Mouse (Mus musculus) myocyte (in vitro differentiated cells): Measurements from ENCODE around the gene Ddah1. TPM values are rescaled to one million over a fixed set of nuclear protein-coding genes. Genes with fewer than 3 reads are reported as not detected.
A peak's percentile ranks its signal among the peaks of the same experiment; 100 is the strongest.

Source experiments
- H3K27me3 ChIP-seq: one replicate; pipeline ENCODE4 v1.6.1; 2011; ENCODE audit not compliant: control insufficient read depth, insufficient read depth, insufficient read length
- H3K36me3 ChIP-seq: one replicate; pipeline ENCODE4 v1.6.1; 2011; ENCODE audit not compliant: control insufficient read depth, insufficient read depth
- H3K4me2 ChIP-seq: one replicate; pipeline ENCODE4 v1.6.1; 2011; ENCODE audit warnings: low read depth, control low read depth
- H3K4me3 ChIP-seq: one replicate; pipeline ENCODE4 v1.5.1; 2011; ENCODE audit warnings: mild to moderate bottlenecking, control low read depth, moderate library complexity
- H3K79me2 ChIP-seq: one replicate; pipeline ENCODE4 v1.6.1; 2011; ENCODE audit not compliant: control insufficient read depth, insufficient read depth
- H3ac ChIP-seq: one replicate; pipeline ENCODE4 v1.6.1; 2011; ENCODE audit not compliant: control insufficient read depth, insufficient read length
- CEBPB ChIP-seq: IDR thresholded peaks from 2 replicates; pipeline ENCODE4 v1.6.1; 2011; ENCODE audit warnings: mild to moderate bottlenecking, moderate library complexity; ENCODE audit not compliant: poor library complexity, insufficient read depth, severe bottlenecking
- E2F4 ChIP-seq: IDR thresholded peaks from one replicate; pipeline ENCODE4 v1.6.1; 2011; ENCODE audit warnings: mild to moderate bottlenecking, control low read depth, moderate library complexity; ENCODE audit not compliant: insufficient read depth
- MAX ChIP-seq: IDR thresholded peaks from one replicate; pipeline ENCODE4 v1.6.1; 2011; ENCODE audit warnings: low read depth, mild to moderate bottlenecking, control low read depth
- MYOD1 ChIP-seq, 3 experiments: IDR thresholded peaks; one replicate each; pipeline ENCODE4 v1.6.1; 2011; ENCODE audit warnings: control low read depth in 2 of 3, low read depth in 2 of 3, mild to moderate bottlenecking in 2 of 3, moderate library complexity in 1 of 3; ENCODE audit not compliant: insufficient read length in 2 of 3, control insufficient read depth in 1 of 3
- MYOG ChIP-seq, 3 experiments: IDR thresholded peaks; one replicate each; pipeline ENCODE4 v1.6.1; 2011; ENCODE audit warnings: control low read depth in 2 of 3, low read depth in 2 of 3, mild to moderate bottlenecking in 2 of 3; ENCODE audit not compliant: insufficient read length in 2 of 3, control insufficient read depth in 1 of 3, insufficient read depth in 1 of 3
- POLR2A ChIP-seq: IDR thresholded peaks from one replicate; pipeline ENCODE4 v1.6.1; 2011; ENCODE audit warnings: low read depth, mild to moderate bottlenecking, control low read depth, moderate library complexity; ENCODE audit not compliant: insufficient read length
- POLR2AphosphoS2 ChIP-seq: IDR thresholded peaks from one replicate; pipeline ENCODE4 v1.6.1; 2011; ENCODE audit warnings: low read depth, control low read depth; ENCODE audit not compliant: insufficient read length
- REST ChIP-seq: IDR thresholded peaks from one replicate; pipeline ENCODE4 v1.6.1; 2011; ENCODE audit warnings: mild to moderate bottlenecking, control low read depth, moderate library complexity; ENCODE audit not compliant: insufficient read depth, insufficient read length
- SRF ChIP-seq: IDR thresholded peaks from one replicate; pipeline ENCODE4 v1.6.1; 2011; ENCODE audit warnings: low read depth; ENCODE audit not compliant: control insufficient read depth, insufficient read length
- TCF12 ChIP-seq: IDR thresholded peaks from one replicate; pipeline ENCODE4 v1.6.1; 2011; ENCODE audit warnings: mild to moderate bottlenecking, control low read depth; ENCODE audit not compliant: poor library complexity, insufficient read depth, severe bottlenecking
- TCF3 ChIP-seq: IDR thresholded peaks from one replicate; pipeline ENCODE4 v1.6.1; 2011; ENCODE audit warnings: low read depth, control low read depth; ENCODE audit not compliant: insufficient read length
- USF1 ChIP-seq: IDR thresholded peaks from one replicate; pipeline ENCODE4 v1.6.1; 2011; ENCODE audit warnings: low read depth, mild to moderate bottlenecking, control low read depth, moderate library complexity
- polyA plus RNA-seq: library from polyadenylated mRNA; unstranded; fragments of >200 nt; fragmentation: generic; extraction: Trizol; gene quantifications from one replicate; pipeline ENCODE4 v1.2.1, GENCODE M21; 2012; ENCODE audit warnings: missing spikeins

Ddah1 gene
- polyA plus RNA-seq, 1 experiment, result 7.4 TPM

DNA sequence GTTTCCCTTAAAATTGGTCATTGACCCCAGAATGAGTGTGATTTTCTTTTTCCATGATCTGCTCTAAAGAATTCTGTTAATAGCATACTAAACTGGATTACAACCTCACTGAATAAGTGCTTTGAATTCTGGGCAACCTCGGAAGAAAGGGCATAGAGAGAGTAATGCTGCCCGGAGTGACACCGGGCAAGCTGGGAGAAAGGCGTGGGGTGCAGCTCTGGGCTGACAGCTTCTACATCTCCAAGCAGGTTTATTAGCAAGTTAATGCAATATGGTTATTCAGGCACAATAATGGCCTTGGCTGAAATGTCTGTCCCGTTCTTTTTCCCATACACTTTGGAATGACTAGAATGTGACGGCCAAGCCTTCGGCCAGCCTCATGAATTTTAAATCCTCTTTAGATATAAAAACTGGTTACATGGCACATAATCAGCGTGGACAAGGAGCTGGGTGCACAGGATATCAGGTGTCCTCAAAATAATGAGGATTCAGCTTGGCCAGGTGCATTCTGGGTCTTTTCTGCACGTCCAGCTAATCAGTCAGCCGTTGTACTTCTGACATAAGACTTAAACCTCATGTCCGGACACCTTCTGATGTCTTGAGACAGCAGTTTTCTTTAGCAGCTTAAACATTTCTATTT is 67.1 kb downstream of the Ddah1 start:
- Histone ChIP-seq H3K27me3 (no peaks in the 10 kb centered on the region), H3K4me3 (no peak overlapping the region), H3ac (no peak overlapping the region), H3K4me2 (no peak overlapping the region), H3K79me2 (no peaks in the 10 kb centered on the region), H3K36me3 (no peaks in the 10 kb centered on the region)
- no peak for TF ChIP-seq POLR2AphosphoS2
- TF ChIP-seq TCF3, result no peak
- TF ChIP-seq CEBPB, result no peak
- TF ChIP-seq REST, result no peak
- TF ChIP-seq USF1, result no peak
- TF ChIP-seq POLR2A, result no peak
- no peak for TF ChIP-seq TCF12
- TF ChIP-seq E2F4, result no peak

- Histone ChIP-seq H3K79me2 (no peaks in the 10 kb centered on the region), H3K27me3 (no peaks in the 10 kb centered on the region), H3K4me3 (no peak overlapping the region), H3ac (no peak overlapping the region), H3K4me2 (no peak overlapping the region), H3K36me3 (no peaks in the 10 kb centered on the region)
- TF ChIP-seq POLR2A (no peak), MYOD1 (IDR thresholded peaks at IDR 0.05; ENCODE audit: control insufficient read depth in 1 of 3, insufficient read length in 2 of 3, low read depth in 2 of 3) (peak in 2 of 3 experiments; percentile 4 to 18)
Observed at GRCm38 (mm10) chr3:145827191-145828045, 68.9 kb downstream of the Ddah1 start.

DNA sequence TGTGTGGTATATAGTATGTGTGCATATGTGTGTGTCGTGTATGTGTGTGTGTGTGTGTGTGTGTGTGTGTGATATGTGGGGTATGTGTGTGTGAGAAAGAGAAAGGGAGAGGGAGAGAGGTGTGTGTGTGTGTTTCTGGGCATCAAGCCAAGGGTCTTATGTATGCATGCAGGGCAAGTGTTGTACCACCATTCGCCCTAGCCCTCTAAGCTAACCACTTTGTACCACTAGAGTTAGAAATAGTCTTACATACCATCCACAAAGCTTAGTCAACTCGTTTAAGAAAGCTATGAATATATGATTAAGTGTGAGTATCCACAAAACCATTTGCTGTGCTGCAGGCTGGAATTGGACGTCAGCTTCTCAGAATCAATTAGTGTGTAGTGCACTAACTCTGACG is 70.4 kb downstream of the Ddah1 start:
- H3K36me3 ChIP-seq, result no peaks in the 10 kb centered on the region
- no peaks in the 10 kb centered on the region for H3K79me2 ChIP-seq
- H3ac ChIP-seq, result no peak overlapping the region
- H3K4me2 ChIP-seq, result no peak overlapping the region
- no peaks in the 10 kb centered on the region for H3K27me3 ChIP-seq
- TF ChIP-seq REST, result no peak
- no peak for TF ChIP-seq CEBPB
- TF ChIP-seq USF1, result no peak
- TF ChIP-seq MAX, result no peak
- TF ChIP-seq POLR2AphosphoS2, result no peak
- TF ChIP-seq MYOD1 (IDR thresholded peaks at IDR 0.05; ENCODE audit: control insufficient read depth in 1 of 3, insufficient read length in 2 of 3, low read depth in 2 of 3), result no peak
- no peak for TF ChIP-seq TCF3
- H3K4me3 ChIP-seq, result no peak overlapping the region

DNA sequence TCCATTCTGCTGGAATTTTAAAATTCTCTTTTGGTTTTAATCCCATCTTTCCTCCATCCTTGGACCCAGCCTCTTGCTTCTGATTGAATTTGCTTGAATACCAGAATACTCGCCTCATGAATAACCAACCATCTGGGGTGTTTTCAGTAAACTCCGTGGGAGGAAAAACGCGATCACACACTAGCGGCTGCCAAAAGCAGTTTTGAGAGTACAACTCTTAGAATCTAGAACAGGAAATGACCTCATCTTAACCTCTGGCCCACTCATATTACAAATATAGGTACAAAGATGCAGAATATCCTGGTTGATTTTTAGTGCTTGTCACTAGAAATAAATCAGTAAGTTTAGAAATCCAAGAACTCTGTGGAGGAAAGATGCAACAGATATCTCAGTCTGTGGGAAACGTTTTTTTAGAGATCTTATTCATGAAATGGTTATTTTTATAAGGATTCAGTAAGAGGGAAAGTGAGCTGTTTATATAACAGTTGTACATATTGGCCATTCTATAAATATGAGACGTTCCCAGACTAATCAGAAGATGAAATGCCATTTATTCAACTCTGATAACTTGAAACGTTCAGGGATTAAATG is 75.6 kb downstream of the Ddah1 start:
- H3K79me2 ChIP-seq, result no peaks in the 10 kb centered on the region

GRCm38 (mm10) chr3:145838281-145838680 is 79.8 kb downstream of the Ddah1 start:
- no peaks in the 10 kb centered on the region for H3K79me2 ChIP-seq
- H3ac ChIP-seq, result no peak overlapping the region
- H3K36me3 ChIP-seq, result no peaks in the 10 kb centered on the region
- H3K4me2 ChIP-seq, result peak overlapping the region; percentile 44
- no peak overlapping the region for H3K4me3 ChIP-seq
- no peaks in the 10 kb centered on the region for H3K27me3 ChIP-seq
- TF ChIP-seq CEBPB (0 out of 2 replicates have a peak, but pooled peaks have one; percentile 23), POLR2A (no peak), SRF (no peak), USF1 (no peak), TCF12 (no peak)

More for the DNA sequence above, 75.6 kb downstream of the Ddah1 start:
- peak overlapping the region; percentile 46 for H3K4me2 ChIP-seq
- no peaks in the 10 kb centered on the region for H3K27me3 ChIP-seq
- H3ac ChIP-seq, result no peak overlapping the region
- no peaks in the 10 kb centered on the region for H3K36me3 ChIP-seq
- no peak overlapping the region for H3K4me3 ChIP-seq
- TF ChIP-seq MYOG (IDR thresholded peaks at IDR 0.05; ENCODE audit: control insufficient read depth in 1 of 3, insufficient read depth in 1 of 3, insufficient read length in 2 of 3, low read depth in 2 of 3) (no peak), TCF3 (no peak), POLR2A (no peak), MYOD1 (IDR thresholded peaks at IDR 0.05; ENCODE audit: control insufficient read depth in 1 of 3, insufficient read length in 2 of 3, low read depth in 2 of 3) (no peak), MAX (no peak), SRF (no peak), TCF12 (no peak), CEBPB (no peak), POLR2AphosphoS2 (no peak), E2F4 (no peak), REST (no peak), USF1 (no peak)
